Mouse (Mus musculus) kidney, postnatal 36 days (tissue): ENCODE measurements at regions not wholly inside any gene's neighbourhood (a gene's known extent, or its start where the extent isn't known, plus 50 kb on each side); places are given as distances from the start of the nearest gene placed in this dataset.
A peak's percentile ranks its signal among the peaks of the same experiment; 100 is the strongest.

Experiments
- DNase-seq, 2 experiments: peaks; one replicate each; pipeline ENCODE4 v3.0.0; 2021 to 2022; ENCODE audit warnings: mixed read lengths in 2 of 2

DNA sequence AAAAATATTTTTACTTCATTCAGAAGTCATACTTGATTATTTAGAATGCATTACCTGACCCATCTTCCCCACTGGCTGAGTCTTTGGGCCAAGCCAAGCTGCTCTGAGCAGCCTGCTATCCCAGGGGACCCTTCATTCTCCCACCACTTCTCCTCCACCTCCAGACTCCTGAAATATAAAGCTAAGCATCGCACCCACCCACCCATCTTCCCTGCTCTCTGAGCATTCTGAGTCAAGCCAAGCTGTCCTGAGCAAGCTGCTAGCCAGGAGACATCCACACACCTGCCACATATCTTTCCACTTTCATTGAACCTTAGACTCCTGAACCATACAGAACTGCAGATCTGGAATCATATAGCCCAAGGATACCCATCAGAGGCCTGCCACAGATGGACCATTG is 1456.2 kb upstream of the Adam24 start:
- no peak for DNase-seq

DNA sequence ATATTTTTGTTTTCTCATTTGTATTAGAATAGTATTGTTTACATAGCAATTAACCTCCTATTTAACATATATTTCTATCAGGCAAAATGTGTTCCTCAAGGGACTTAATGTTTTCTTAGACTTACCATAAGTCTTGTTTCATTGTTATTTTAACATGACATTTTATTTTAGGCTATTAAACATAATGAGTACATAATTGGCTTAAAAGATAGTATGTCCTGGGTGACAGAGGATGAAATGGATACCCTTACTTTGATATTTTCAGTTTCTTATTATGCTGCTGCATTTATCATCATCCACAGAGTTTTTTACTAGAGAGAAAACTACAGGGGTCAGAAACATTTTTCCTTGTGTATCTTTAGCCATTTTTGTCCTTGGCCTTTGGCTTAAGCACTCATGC is 1447.6 kb upstream of the Adam24 start:
- no peak for DNase-seq

DNA sequence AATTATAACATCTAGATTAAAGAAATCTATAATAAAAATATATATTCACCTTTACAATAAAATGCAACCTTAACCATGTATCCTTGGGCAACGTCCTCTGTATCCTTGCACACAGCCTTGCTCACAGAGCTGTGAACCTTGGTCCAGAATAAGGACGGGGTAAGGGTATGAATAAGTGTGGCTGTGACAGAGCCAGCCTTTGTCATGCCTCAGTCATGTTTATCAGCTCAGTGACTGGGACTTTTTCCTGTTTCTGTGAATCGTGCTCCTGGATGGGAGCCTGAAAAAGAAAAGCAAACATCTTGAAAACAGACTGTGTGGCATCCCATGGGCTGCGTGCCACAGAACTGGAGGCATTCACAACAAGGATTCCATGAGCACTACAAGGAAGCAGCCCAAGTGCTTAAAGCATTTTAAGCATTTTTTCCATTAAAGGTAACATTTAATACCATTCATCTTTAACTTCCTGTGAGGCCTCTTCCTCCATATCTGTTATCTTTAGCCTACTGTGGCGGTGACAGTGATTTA is 1405.8 kb upstream of the Adam24 start:
- DNase-seq: no peak

DNA sequence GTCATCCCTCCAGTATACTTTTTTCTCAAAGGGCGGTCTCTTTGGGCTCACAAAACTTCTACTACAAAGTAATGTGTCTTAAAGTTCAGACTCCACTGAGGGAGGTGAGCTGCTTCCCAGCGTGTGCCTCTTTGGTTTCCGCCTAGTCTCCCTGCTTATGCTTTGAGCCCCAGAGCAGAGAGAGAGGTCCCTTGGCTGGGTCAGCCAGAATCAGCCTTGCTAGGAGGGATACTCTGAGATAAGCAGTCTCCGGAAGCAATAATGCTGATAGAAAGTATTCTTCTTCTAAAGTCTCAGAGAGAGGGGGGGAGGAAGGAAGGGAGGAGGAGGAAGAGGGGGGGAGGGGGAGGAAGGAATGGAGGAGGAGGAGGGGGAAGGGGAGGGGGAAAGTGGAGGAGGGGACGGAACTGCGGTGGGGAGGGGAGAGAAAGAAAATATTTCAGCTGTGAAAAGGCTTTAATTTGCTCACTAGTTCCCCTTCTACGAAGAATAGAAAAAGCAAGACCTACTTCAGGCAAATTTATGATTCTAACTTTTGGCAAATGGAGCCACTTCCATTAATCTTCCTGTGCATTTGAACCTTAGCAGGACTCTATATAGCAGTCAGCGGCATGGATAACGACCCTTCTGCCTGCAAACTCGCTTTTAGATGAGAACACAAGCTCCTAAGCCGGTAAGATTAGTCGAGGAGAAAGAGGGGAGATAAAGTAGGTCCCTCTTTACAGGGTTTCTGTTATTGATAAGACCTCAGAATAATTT is 1377.2 kb upstream of the Adam24 start:
- peak; percentile 0 to 2 for DNase-seq

DNA sequence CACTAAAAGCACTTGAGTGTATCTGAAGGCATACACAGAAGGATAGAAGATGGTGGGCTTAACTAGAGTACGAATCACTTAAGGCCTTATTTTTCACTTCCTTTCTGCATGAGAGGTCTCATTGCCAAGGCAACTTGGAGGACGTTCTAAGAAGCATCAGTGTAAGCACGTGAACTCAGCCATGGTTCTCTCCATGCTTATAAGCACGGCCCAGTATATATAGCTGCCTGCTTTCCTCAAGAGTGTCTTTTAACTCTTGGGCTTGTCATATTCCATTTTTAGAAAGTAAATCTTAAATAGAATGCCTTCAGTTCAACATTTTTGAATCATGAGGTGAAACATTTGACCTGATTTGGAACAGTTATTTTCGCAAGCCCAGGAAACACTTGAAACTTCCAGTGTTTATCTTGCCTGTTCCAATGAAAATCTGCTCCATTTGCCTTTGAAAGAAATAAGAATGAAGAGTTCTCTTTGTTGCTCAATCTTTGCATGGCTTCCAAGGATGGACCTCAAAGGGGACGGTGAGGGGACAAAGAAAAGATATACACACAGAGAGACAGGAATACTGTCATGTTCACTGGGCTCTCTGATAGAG is 1371.0 kb upstream of the Adam24 start:
- DNase-seq: no peak

DNA sequence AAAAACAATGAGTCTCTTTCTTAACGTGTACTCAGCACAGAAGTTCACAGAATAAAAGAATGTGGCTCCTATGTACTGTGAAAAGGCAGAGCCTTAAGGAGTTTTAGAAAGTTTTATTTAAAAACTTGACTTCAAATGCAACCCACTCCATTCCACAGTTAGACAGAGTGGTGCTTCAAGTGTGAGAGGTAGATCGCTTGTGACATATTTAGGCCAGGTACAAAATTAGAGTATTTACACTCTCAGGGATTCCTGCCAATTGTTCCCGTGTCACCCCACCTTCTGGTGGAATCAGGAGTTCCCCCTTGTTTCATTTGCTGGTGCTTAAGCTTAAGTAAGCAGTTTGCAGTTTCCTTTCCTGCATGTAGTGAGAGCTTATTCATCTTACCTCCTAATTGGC is 1361.0 kb upstream of the Adam24 start:
- no peak for DNase-seq

DNA sequence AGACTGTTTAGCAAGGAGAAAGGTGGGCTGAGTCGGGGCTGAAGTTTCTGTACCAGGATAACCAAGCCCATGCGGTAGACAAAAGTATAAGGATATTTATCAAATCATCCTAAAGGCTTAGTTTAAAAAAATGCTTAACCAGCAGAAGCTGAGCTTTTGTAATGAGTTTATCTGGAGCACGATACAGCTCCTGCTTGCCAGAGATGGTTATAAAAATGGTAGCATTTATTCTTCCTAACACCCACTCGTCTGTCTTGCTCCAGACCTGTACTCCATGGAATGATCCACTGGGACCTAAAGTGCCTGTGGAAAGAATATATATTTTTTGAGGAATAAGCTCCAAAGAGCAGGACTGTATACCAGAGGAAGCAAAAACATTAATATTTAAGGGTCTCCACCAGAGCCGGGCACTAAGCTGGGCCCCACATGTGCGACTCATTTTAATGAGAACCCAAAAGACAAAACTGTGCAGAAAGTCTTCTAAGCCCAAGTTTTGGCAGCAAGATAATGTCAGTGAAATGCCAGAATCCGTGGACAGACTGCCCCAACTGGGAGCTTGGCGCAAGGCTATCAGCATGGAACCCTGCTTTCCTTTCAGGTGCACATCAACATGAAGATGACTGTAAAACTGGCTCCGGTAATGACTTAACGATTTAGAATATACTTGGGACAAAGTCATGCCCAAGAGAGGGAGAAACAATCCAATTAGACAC is 1359.2 kb upstream of the Adam24 start:
- no peak for DNase-seq

DNA sequence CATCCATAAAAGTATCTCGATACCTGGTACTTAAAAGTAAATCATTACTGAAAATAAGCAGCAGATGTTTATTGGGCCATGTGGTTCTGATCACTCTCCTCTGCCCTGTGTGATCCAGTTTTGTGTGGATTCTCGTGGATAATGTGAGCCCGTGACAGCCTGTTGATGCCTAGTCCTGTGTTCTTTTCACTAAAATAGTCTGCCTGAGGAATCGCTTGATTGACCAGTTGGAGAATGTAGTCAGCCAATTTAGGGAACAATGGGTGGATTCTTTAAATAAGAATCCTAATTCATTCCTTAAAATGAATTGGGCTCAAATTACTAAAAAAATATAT is 1358.7 kb upstream of the Adam24 start:
- no peak for DNase-seq

DNA sequence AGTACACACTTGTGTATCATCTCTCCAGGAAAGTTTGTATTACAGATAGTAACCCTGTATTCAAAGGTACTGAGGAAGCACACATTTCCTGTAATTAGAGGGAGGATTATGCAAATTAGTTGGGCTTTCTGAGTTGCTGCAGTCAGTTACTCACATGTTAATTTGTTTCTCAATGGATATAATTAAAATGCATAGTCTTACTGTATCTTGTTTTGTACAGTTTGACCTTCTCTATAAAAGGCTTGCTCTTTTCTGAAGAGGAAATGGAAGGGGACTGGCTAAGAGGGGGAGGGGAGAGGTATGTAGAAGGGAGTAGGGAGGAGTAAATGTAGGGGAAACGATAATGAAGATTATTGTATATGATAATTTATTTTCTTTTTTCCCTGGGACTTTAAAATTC is 1345.5 kb upstream of the Adam24 start:
- no peak for DNase-seq

DNA sequence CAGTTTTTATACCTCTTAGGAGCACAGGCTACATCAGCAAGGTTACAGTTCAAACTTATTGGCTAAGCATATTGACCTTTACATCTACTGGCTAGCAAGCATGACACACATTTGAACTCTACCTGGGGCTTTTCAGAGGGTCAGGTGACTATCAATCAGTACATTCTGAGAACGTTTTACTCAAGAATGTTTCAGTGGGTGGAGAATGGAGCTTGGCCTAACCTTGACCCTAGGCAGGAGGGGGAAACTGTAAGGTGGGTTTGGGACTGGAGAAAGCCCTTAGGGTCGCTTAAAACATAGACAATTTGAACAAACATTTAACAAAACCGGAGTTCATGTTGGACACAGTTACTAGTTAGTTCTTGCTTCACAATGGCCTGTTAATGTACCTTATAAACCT is 1330.1 kb upstream of the Adam24 start:
- no peak for DNase-seq

DNA sequence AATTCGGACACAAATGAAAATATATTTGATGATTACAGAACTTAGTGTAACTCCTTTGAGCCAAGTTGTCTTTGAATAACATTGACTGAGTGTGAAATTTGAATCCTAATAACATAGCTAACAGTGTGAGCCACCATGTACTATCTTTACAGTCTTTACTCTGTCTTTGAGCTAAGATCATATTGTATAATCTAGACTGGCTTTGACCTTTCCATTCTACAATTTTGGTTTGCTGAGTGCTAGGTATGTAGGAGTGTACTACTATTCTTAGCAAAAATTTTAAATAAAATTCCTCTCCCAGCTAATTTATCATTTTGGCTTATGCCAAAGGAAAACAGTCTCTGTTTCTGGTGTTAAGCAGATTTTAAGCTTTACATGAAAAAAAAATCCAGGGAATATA is 1328.4 kb upstream of the Adam24 start:
- DNase-seq: no peak

DNA sequence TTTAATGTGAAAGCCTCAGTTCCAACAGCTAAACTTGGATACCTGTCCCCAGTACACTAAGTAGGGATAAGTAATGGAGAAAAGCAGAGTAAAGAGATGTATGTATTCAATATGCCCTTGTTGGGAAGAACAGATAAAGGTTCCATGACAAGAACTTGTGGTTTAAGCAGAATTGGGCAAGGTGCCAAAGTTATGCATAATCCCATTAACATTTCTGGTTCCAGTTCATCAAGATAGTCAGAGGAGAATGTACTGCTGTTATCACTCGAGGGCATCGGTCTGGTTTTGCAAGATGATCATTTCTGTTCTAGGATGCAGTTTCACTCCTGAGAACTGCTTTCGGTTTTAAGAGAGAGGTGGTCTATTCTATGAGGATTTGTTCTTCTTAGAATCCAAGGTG is 1325.9 kb upstream of the Adam24 start:
- no peak for DNase-seq

DNA sequence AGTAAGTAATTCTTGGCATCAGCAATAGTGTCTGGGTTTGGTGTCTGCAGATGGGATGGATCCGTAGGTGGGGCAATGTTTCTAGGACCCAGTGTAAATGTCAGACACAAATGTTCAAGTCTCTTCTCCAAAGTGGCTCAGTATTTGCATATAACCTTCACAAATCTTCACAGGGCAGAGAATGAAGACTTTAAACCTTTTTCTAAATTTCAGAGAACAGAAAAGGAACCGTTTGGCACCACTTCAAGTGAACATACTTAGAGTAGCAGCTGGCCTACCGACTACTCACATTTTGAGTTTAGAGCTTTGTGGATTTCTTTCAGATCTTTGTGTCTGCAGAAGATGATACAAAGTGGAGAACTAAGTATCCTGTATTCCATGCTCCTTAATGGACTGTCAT is 1319.5 kb upstream of the Adam24 start:
- DNase-seq: no peak

DNA sequence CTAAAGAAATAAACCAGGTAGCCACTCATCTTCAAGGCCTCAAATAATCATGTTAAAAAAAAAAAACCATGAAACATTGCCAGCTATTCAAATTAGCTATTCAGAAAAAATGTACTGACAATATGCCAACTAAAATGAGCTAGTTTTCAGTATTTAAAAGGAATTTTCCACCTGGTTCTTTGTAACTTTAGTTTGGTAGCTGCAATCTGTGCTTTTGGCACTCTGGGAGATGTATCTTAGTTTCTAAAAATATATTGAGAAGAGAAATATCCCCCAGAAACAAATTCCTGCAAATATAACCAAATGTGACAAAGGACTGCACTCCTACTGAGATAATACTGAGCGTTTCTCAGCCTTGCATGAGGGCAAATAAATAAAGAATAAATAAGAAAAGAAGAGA is 1317.8 kb upstream of the Adam24 start:
- DNase-seq: no peak

DNA sequence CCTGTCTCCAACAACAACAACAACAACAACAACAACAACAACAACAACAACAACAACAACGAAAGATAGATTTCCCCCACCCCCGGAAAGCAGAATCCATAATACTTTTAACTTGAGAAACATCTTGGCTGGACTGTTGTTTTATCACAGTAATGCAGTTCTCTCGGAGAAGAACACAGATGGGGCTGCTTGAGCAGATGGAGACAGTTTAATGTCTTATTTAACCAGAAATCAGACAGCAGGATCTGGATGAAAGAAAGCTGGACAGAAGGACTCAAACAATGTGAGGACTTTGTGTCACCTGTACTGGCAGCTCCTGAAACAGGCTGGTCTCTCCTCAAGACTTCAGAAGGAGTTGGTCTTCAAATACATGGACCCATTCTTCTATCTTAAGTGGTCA is 1317.0 kb upstream of the Adam24 start:
- DNase-seq: no peak

DNA sequence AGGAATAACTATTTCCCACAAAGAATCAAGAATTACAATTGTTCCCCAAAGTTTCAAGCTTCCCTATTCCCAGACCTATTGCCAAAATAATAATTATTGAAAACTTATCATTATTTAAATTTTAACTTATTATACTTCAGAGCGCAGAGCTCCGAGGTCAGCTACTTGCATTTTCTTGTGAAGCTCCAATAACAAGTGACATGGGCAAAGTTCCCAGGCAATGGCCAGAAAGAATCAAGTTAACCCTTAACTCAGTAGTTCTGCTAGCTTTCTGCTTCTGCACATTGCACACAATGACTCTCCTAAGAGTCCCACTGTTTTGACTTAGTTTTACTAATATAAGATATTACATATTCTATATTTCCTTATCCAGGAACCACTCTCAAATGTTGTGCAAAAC is 1308.5 kb upstream of the Adam24 start:
- DNase-seq: peak; percentile 55 to 63
